Mouse (Mus musculus) macrophage (primary cell): Measurements from ENCODE around the gene Serpina16. TPM values are rescaled to one million over a fixed set of nuclear protein-coding genes. Genes with fewer than 3 reads are reported as not detected.
"Not testable (repeated sequence)": the region's sequence is repeated elsewhere in the genome, so short reads cannot be mapped to it uniquely, and the experiment has no call there.

Source experiments
- H3K27ac ChIP-seq: fragments of 350-480 bp; formaldehyde crosslinking; 2 replicates; pipeline ENCODE4 v1.9.0; 2021
- H3K36me3 ChIP-seq: fragments of 350-480 bp; formaldehyde crosslinking; 2 replicates; pipeline ENCODE4 v1.9.0; 2021; ENCODE audit errors: inconsistent target
- H3K4me3 ChIP-seq: fragments of 350-480 bp; formaldehyde crosslinking; 2 replicates; pipeline ENCODE4 v1.9.0; 2021; ENCODE audit errors: inconsistent target
- H3K79me2 ChIP-seq: fragments of 350-480 bp; formaldehyde crosslinking; 2 replicates; pipeline ENCODE4 v1.9.0; 2021; ENCODE audit errors: inconsistent target
- WGBS: methylation state at CpG from one replicate; pipeline ENCODE4 v1.1.7; 2026; ENCODE audit warnings: inconsistent platforms; ENCODE audit not compliant: missing documents; 5-methylcytosine and 5-hydroxymethylcytosine counted together
- polyA plus RNA-seq: library from polyadenylated mRNA; stranded (reverse); fragments of 250-400 nt; gene quantifications from 3 replicates; pipeline ENCODE4 v1.2.4, GENCODE M21; 2018; ENCODE audit warnings: inconsistent platforms
- total RNA-seq, 78 experiments: library from RNA; depleted of rRNA; stranded (reverse); fragments of 250-400 nt; gene quantifications; 1 replicate in 9 of 78; 2 replicates in 24 of 78; 3 replicates in 43 of 78; 4 replicates in 2 of 78; pipeline ENCODE4 v1.2.4; 2018; ENCODE audit warnings: inconsistent platforms in 56 of 78

The Serpina16 gene
- total RNA-seq (2018; cell fraction: chromatin; rRNA removed) = not detected
- not detected for total RNA-seq (2018; cell fraction: cytosol; rRNA removed)
- total RNA-seq (2018; cell fraction: nucleus; rRNA removed) = not detected
- polyA plus RNA-seq = not detected in 3 replicates

DNA sequence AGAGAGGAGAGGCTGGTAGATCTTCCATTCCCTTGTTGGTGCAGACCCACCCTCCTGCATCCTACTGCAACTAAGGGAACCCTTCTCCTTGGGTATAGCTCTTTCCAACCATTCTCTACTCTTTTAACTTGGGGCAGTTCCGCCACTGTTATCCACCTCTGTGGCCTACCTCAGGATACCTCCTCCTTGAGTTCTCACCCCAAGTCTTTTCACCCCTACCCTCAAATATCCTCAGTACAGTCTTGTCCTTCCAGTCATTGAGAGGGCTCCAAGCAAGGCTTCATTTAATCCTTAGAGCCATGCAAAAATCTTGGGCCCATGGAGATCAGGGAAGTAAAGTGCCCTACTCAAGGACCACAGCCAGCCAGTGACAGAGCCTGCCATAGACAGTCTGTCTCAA lies at the start of gene Serpina16:
TSS of gene Serpina16 (minus strand) at position 101 of the 400 bp plus-strand sequence.
- WGBS = 100% methylated on average over 1 of the region's 1 CpGs
- Histone ChIP-seq H3K36me3 (no peaks in the 10 kb centered on the region), H3K79me2 (no peaks in the 10 kb centered on the region), H3K27ac (no peak within 1 kb of the TSS), H3K4me3 (no peak within 1 kb of the TSS)

DNA sequence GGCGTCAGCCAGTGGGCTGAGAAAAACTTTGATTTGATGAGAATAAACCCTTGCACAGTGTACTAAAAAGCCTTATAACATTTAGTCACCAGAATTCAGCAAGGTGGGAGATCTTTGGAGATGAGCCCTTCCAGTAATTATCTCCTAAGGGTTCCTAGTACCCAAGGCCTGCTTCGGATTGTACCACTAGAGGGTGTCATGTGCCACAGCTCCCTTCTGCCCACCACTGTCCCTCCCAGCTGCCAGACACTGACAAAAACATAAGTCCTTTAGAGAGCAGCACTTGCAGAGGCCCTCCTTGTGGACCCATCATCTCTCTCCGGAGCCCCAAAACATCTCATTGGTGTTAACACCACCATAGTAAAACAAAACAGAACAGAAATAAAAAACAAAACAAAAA lies 35.6 kb upstream of the Serpina16 start:
- Histone ChIP-seq H3K79me2 (no peaks in the 10 kb centered on the region), H3K27ac (no peak overlapping the region), H3K36me3 (no peaks in the 10 kb centered on the region), H3K4me3 (no peak overlapping the region)
- 82% methylated on average over 3 of the region's 3 CpGs for WGBS

DNA sequence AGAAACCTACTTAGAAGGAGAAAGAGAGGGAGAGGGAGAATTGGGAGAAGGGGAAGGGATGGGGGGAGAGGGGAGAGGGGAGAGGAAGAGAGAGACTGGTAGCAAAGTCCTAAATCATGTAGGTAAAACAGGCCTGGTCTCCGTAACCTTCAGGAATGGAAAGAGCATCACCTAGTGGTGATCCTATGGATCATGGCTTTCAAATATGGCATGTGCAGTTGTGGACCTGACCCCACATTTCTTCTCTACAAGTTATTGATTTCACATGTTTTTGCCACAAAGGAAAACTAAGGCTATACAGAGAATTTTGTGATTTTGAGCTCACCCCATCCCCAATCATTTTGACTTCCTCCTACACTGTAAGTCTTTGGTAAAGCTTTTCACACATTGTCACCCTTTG lies 34.5 kb upstream of the Serpina16 start:
- no peak overlapping the region for H3K4me3 ChIP-seq
- H3K36me3 ChIP-seq = no peaks in the 10 kb centered on the region
- 64% methylated on average over 1 of the region's 1 CpGs for WGBS
- no peak overlapping the region for H3K27ac ChIP-seq
- no peaks in the 10 kb centered on the region for H3K79me2 ChIP-seq

DNA sequence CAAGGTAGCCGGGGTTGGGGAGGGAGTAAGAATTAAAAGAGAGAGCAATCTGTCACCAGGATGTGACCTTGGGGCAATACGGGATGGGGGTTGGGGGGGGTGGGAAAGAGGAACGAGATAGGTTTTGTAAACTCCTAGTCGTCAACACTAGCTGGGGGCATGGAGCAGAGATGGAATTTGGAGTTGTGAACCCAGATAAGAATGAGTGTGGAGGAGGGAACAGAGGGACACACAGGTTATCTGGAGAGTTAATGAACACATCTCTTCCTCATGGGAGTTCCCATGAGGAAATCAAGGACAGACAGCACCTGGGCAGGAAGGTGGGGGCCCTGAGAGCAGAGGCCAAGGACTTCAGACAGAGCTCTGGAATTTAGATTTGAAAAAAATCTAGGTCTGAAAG lies 30.2 kb upstream of the Serpina16 start:
- no peaks in the 10 kb centered on the region for H3K79me2 ChIP-seq
- H3K36me3 ChIP-seq = no peaks in the 10 kb centered on the region
- H3K4me3 ChIP-seq = no peak overlapping the region
- whole genome bisulfite sequencing = 64% methylated on average over 4 of the region's 4 CpGs
- H3K27ac ChIP-seq = no peak overlapping the region

DNA sequence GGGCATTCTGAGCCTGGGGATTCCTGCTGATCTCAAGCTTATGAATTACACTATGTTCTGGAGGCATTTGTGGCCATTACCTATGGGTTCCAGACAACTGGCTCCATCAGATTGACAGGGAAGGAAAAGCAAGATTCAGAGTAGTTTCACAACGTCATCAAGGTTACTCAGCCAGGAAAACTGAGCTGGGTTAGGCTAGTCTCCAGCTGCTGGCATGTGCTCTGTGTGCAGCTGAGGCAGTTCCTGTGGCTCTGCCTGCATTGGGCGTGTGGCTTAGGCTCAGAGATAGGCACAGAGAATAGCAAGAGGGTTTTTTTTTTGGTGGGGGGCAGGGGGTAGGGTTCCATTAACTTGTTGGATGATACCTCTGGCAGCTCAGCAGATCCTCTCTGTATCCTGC lies 29.6 kb upstream of the Serpina16 start:
- Histone ChIP-seq H3K27ac (no peak overlapping the region), H3K36me3 (no peaks in the 10 kb centered on the region), H3K4me3 (no peak overlapping the region), H3K79me2 (no peaks in the 10 kb centered on the region)
- WGBS = 63% methylated on average over 2 of the region's 2 CpGs

DNA sequence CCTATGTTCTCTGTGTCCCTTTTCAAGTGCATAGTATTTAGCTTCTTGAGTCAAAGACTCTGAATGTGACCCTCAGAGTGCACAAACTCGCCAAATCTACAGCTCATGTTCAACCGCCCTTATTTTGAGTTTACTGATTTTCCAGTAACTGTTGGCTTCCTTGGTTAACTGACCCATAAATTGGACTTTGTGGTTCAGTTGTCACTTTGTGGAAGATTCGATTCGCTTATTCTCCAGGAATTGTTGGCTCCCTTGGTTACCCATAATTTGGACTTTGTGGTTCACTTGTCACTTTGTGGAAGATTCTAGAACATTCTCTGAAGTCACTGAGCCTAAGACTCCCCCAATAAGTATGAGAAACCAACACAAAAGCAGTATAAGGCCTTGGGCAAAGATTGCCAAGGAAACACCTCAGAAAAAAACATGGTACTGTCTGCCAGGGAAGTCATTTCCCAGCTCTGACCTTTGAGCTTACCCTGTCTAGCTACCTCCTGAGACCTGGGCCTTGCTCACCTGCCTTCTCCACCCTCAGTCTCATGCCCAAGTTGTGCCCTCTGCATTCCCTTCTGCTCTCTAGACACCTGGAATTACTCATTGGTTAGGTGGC lies 24.3 kb upstream of the Serpina16 start:
- H3K4me3 ChIP-seq = no peak overlapping the region
- no peaks in the 10 kb centered on the region for H3K79me2 ChIP-seq
- WGBS = 92% methylated on average over 4 of the region's 4 CpGs
- no peak overlapping the region for H3K27ac ChIP-seq
- no peaks in the 10 kb centered on the region for H3K36me3 ChIP-seq

DNA sequence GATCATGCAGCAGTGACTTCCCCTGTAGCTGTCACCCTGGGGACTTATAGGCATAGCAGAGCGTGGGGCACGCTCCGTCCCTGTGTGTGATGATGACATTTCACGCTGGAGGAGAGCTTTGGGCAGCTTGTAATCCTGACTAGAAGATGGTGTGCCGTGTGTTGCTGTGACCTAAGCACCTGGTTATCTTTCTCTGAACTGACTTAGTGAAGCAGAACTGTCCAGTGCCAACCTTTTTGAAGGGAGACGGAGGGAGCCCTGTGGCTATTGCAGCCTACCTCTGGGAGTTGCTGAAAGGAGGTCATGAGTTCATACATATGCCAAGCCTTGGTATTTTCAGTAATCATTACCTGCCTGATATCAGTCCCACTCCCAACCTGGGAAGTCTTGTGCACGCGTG lies 19.5 kb upstream of the Serpina16 start, which contains the start of gene Serpina1f:
TSS of gene Serpina1f (minus strand) at position 101 of the 400 bp plus-strand sequence.
- WGBS = 86% methylated on average over 8 of the region's 8 CpGs
- Histone ChIP-seq H3K4me3 (no peak within 1 kb of the TSS), H3K27ac (no peak within 1 kb of the TSS), H3K79me2 (no peaks in the 10 kb centered on the region), H3K36me3 (no peaks in the 10 kb centered on the region)

DNA sequence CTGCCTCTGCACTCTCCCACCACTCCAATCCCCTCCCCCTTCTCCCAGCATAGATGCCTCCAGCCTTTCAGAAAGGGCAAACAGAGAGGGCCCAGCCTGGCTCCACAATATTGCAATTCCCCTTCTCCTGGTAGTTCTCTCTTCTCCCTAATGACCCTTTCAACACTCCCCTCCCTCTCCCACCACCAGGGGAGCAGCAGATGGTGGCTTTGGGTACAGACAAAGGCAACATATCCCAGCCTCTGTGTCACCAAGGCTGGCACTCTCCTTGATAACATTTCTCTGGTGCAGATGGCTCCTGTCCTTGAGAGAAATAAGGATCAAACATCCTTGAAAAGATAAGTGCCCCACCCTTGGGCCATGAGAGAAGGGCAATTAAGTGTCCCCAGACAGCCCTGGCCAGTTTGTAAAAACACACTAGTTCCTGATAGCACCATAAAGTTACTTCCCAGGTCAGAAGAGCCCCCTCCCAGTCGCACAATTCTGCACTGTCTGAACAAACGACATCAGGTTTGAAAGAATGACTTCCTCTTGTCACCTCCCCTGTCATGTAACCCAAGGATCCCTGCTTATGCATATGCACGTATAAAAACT lies 12.4 kb upstream of the Serpina16 start:
- H3K27ac ChIP-seq = no peak overlapping the region
- H3K36me3 ChIP-seq = no peaks in the 10 kb centered on the region
- WGBS = 27% methylated on average over 3 of the region's 3 CpGs
- no peak overlapping the region for H3K4me3 ChIP-seq
- no peaks in the 10 kb centered on the region for H3K79me2 ChIP-seq

DNA sequence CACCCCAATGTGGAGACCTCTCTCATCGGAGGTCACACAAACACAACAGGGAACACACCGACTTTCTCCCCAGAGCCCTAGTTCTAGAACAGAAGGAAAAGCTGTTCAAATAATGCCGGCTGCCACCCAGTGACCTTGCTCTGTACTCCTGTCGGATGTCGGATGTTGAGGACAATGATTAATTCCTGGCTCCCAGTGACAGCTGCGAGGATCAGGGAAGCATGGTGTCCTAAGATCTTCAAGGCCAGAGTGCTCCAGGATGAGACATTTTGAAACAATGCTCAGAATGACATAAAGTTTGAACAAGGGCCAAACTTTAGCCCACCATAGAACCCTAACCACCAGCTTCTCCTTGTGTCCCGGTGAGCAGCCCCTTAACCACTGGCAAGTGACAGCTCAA lies 11.1 kb upstream of the Serpina16 start:
- H3K79me2 ChIP-seq = no peaks in the 10 kb centered on the region
- 65% methylated on average over 7 of the region's 7 CpGs for WGBS
- no peak overlapping the region for H3K27ac ChIP-seq
- no peaks in the 10 kb centered on the region for H3K36me3 ChIP-seq
- no peak overlapping the region for H3K4me3 ChIP-seq

DNA sequence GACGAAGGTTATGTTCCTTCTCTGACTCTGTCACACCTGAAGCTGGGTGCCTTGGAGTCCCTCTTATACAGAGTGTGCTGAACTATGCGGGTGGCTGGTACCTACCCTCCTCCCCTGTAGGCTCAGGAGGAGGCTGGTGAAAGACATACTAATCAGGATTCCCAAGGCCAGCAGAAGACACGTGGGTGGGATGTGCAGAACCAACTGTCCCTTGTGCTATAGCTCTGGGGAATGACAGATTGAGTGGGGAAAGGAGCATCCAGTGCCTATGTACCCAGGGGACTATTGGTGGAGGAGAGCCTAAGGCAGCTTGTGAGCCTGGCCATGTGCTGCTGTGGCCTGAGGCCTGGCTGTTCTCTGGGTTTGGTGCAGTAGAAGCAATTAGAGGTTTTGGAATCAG lies 10.1 kb upstream of the Serpina16 start:
- Histone ChIP-seq H3K4me3 (no peak overlapping the region), H3K79me2 (no peaks in the 10 kb centered on the region), H3K36me3 (no peaks in the 10 kb centered on the region), H3K27ac (no peak overlapping the region)
- 75% methylated on average over 3 of the region's 3 CpGs for WGBS

DNA sequence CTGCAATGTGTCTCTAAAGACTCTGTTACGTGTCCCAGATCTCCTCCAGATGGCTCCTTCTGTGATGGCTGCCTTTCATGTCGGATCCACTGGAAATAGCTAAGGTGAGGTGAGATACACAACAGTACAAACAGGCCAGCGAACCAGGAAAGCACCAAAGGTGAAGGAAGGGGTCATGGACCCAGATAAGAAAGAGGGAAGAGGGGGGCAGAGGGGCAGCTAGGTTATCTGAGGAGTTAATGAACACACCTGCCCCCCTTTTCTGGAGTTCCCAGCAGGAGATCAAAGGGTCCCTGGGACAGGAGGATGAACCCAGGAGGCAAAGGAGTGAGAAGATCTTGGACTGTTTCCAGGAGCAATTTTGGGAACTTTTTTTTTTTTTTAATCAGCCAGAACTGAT lies 9.4 kb upstream of the Serpina16 start:
- no peak overlapping the region for H3K27ac ChIP-seq
- H3K36me3 ChIP-seq = no peaks in the 10 kb centered on the region
- no peaks in the 10 kb centered on the region for H3K79me2 ChIP-seq
- H3K4me3 ChIP-seq = no peak overlapping the region
- 65% methylated on average over 3 of the region's 3 CpGs for WGBS

DNA sequence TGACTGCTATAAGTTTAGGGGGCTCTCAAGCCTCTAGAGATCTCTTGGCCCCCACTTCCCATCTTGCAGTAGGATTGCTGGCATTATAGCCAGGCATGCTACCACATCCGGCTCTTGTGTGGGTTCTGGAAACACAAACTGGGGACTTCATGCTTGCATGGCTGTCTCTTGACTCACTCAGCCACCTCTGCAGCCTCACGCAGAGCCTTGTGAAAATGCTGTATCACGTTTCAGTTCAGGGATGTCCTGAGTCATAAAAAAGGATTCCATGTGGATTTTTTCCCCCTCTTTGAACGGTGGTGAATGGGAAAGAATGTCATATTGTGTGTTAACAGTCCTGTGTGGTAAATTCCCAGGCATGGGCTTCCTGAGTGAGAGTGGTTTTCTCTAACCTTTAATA lies 7.8 kb upstream of the Serpina16 start:
- Histone ChIP-seq H3K27ac (no peak overlapping the region), H3K4me3 (no peak overlapping the region), H3K79me2 (no peaks in the 10 kb centered on the region), H3K36me3 (no peaks in the 10 kb centered on the region)
- 56% methylated on average over 4 of the region's 4 CpGs for WGBS

DNA sequence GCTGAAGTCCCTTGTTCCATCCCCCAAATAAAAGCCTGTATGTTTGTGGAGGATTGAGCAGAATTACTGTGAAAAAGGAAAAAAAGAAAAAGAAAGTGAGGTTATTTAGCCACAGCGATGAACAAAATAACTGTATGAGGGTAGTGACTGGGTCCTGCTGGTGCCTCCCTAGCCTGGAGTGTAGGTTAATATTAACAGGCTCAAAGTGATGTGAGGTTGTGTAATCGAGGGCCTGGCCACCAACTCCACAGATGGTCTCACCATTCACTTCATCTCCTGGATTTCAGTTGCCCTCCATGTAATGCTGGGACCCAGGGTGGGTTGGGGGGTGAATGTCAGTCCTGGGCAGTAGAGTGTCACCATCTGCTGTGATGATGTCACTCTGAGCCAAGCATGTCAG lies 5.8 kb upstream of the Serpina16 start:
- 67% methylated on average over 2 of the region's 2 CpGs for WGBS
- H3K79me2 ChIP-seq = no peaks in the 10 kb centered on the region
- H3K4me3 ChIP-seq = no peak overlapping the region
- no peak overlapping the region for H3K27ac ChIP-seq
- no peaks in the 10 kb centered on the region for H3K36me3 ChIP-seq

DNA sequence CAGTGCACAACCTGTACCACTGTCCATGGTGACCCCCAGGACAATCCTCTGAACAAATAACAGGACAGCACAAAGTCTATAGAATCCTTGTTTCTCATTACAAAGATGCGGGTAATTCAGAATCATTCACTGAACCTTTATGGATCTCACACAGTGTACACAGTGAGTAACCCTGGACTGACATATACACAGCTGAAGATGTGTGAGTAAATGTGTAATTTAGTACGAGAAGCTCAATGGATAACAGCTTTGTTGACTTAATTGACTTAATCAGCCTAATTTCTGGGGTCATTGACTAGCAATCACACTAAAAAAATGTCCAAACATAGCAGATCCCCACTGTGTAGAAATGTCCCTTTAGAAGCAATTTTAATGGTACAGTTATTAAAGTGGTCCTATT lies 5.2 kb upstream of the Serpina16 start:
- H3K4me3 ChIP-seq = no peak overlapping the region
- no peaks in the 10 kb centered on the region for H3K36me3 ChIP-seq
- no peaks in the 10 kb centered on the region for H3K79me2 ChIP-seq
- no peak overlapping the region for H3K27ac ChIP-seq
- WGBS = 73% methylated on average over 2 of the region's 2 CpGs

DNA sequence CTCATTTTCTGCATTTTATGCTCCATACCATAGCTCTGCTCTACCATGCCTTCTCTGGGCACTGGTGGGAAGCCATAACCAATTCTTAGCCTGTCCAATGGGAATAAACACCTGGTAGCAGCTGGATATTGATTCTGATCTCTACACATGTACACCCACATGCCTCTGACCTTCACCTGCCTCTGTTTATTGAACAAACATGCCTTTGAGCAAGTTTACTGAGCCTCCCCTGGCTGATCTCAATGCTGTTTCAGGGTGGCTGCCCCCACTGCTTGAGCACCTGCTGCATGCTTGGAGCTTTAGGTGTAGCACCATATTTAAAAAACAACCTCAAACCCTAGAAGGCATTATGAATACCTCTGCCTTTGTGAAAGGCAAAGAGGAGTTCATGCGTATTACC lies 3.9 kb upstream of the Serpina16 start:
- H3K79me2 ChIP-seq, H3K27ac ChIP-seq, H3K36me3 ChIP-seq, H3K4me3 ChIP-seq: not testable (repeated sequence)
- 100% methylated on average over 1 of the region's 1 CpGs for WGBS

DNA sequence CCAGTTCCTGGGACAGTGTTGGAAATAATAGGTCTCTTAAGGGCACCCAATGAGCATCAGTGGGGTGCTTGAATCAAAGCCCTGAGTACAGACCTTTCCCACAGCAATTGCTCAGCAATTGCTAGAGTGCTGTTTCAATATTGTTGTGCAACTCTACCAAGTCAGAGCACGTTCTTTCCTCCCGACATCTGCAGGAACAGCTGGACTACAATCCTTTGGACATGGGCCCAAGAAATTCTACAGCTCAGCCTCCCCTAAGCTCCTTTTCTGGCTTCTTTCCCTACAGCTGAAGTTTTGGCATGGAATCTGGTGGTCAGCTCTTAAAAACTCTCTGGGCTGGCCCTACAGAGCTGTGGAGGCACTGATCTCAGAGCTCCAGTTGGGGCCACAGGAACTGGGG lies 2.8 kb downstream of the Serpina16 start:
- 94% methylated on average over 2 of the region's 2 CpGs for WGBS
- no peak overlapping the region for H3K27ac ChIP-seq
- H3K36me3 ChIP-seq = no peaks in the 10 kb centered on the region
- no peaks in the 10 kb centered on the region for H3K79me2 ChIP-seq
- H3K4me3 ChIP-seq = no peak overlapping the region
